28 mouse cellular contexts compared by ENCODE assay signal in the genomic region with DNA sequence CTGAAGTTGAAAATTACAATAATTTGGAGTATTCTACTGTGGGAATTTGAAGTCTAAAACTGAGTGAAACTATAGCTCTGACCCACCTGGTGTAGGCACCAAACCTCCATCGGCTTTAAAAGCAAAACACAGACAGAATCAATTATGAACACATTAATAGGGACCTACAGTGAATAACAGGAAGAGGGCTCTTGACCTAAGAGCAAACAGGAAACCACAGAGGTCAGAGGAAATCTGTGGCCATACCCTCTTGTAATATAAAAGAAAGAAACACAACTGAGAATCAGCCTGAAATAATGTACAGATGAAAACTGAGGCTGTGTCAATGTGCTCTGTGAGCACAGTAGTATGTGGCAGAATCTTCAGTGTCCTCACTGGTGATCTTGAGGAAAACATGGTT.
DNase-seq lines count a peak whose midpoint lies in the region; ATAC-seq and TF ChIP-seq lines count a peak whose summit lies in the region.
"Had no signal": no experiment of that assay in that cellular context is flagged by ENCODE, and none has a peak within 500 bp of the region (broad histone marks: within the 10 kb centered on the region; RNA-seq: fewer than 3 reads in every experiment).

No protein-coding gene starts in this region.

- no peak overlapping the region for H3K4me2 ChIP-seq in forebrain, postnatal 0 days (ENCODE audit: low read depth)
- no peak overlapping the region for H3K4me2 ChIP-seq in liver, embryonic 12.5 days
- no peak overlapping the region for H3K4me2 ChIP-seq in forebrain, embryonic 14.5 days (ENCODE audit: low read length)
- H3K4me2 ChIP-seq: embryonic facial prominence, embryonic 13.5 days; forebrain, embryonic 13.5 days; heart, embryonic 13.5 days; hindbrain, embryonic 12.5 days; limb, embryonic 15.5 days; liver, embryonic 15.5 days; lung, embryonic 15.5 days; midbrain, embryonic 12.5 days had no signal

- H3K9me3 ChIP-seq in forebrain, postnatal 0 days (ENCODE audit: low read length) = 0 out of 2 replicates have a peak, but pooled peaks cover 5% of the 10 kb centered on the region
- H3K9me3 ChIP-seq in liver, embryonic 12.5 days (replicated peaks) = no peaks in the 10 kb centered on the region; the same call in 1 of the 2 replicates
- H3K9me3 ChIP-seq in forebrain, embryonic 14.5 days (replicated peaks; ENCODE audit: control insufficient read depth, low read length) = peaks cover 2% of the 10 kb centered on the region; the same call in 1 of the 2 replicates
- H3K9me3 ChIP-seq: limb, embryonic 15.5 days; liver, embryonic 15.5 days had no signal

- WGBS in forebrain, postnatal 0 days = 69% methylated on average over 1 of the region's 1 CpGs
- 48% methylated on average over 1 of the region's 1 CpGs for WGBS in liver, embryonic 12.5 days (ENCODE audit: insufficient replicate concordance)
- 77% methylated on average over 1 of the region's 1 CpGs for WGBS in forebrain, embryonic 14.5 days

- peak; percentile 11 to 22 for DNase-seq in spleen, postnatal 36 days (ENCODE audit: low spot score in 2 of 2)
- DNase-seq in spleen, postnatal 14 days (ENCODE audit: low spot score in 2 of 2) = no peak
- DNase-seq in forebrain, postnatal 0 days = no peak
- DNase-seq in forebrain, embryonic 14.5 days (ENCODE audit: low spot score) = no peak
- no peak for DNase-seq in layer of hippocampus, postnatal 36 days
- DNase-seq: adrenal gland, postnatal 36 days; cerebellum, adult 18-20 months; cerebellum, postnatal 14 days; gastrocnemius, postnatal 10 days; heart, adult 18-20 months; heart, postnatal 14 days; kidney, adult 2 months; kidney, postnatal 10 days; left cerebral cortex, postnatal 4 days; retina, postnatal 1 day; thymus, adult 18-20 months; thymus, postnatal 36 days had no signal

- TF ChIP-seq CTCF in forebrain, postnatal 0 days (IDR thresholded peaks at IDR 0.05; ENCODE audit: low read depth) = no peak

- H3K27ac ChIP-seq in forebrain, postnatal 0 days (ENCODE audit: low read depth, low read length) = no peak overlapping the region
- no peak overlapping the region for H3K27ac ChIP-seq in liver, embryonic 12.5 days
- H3K27ac ChIP-seq in forebrain, embryonic 14.5 days (ENCODE audit: low read depth, low read length) = no peak overlapping the region
- H3K27ac ChIP-seq: embryonic facial prominence, embryonic 13.5 days; forebrain, embryonic 13.5 days; heart, embryonic 13.5 days; hindbrain, embryonic 12.5 days; limb, embryonic 15.5 days; liver, embryonic 15.5 days; lung, embryonic 15.5 days; midbrain, embryonic 12.5 days had no signal

- H3K36me3 ChIP-seq in forebrain, postnatal 0 days (ENCODE audit: insufficient read depth) = no peaks in the 10 kb centered on the region
- no peaks in the 10 kb centered on the region for H3K36me3 ChIP-seq in liver, embryonic 12.5 days
- H3K36me3 ChIP-seq in forebrain, embryonic 14.5 days (ENCODE audit: control insufficient read depth, insufficient read depth, low read length) = no peaks in the 10 kb centered on the region
- H3K36me3 ChIP-seq: embryonic facial prominence, embryonic 13.5 days; heart, embryonic 13.5 days; hindbrain, embryonic 12.5 days; limb, embryonic 15.5 days; liver, embryonic 15.5 days; lung, embryonic 15.5 days; midbrain, embryonic 12.5 days had no signal

- ATAC-seq in granulocyte monocyte progenitor cell, adult 5-6 weeks (replicated peaks; ENCODE audit: poor library complexity, severe bottlenecking) = peak; percentile 91
- ATAC-seq in megakaryocyte progenitor cell, adult 5-6 weeks (replicated peaks; ENCODE audit: poor library complexity) = peak; percentile 81
- ATAC-seq in forebrain, postnatal 0 days = no peak
- ATAC-seq in liver, embryonic 12.5 days = no peak
- ATAC-seq in forebrain, embryonic 14.5 days = no peak
- ATAC-seq: forebrain, embryonic 13.5 days had no signal

- H3K27me3 ChIP-seq in forebrain, postnatal 0 days (ENCODE audit: insufficient read depth, low read length) = no peaks in the 10 kb centered on the region
- H3K27me3 ChIP-seq in liver, embryonic 12.5 days (replicated peaks) = no peaks in the 10 kb centered on the region
- no peaks in the 10 kb centered on the region for H3K27me3 ChIP-seq in forebrain, embryonic 14.5 days (replicated peaks; ENCODE audit: control insufficient read depth, insufficient read depth, low read length)
- H3K27me3 ChIP-seq: embryonic facial prominence, embryonic 13.5 days; forebrain, embryonic 13.5 days; heart, embryonic 13.5 days; hindbrain, embryonic 12.5 days; limb, embryonic 15.5 days; liver, embryonic 15.5 days; lung, embryonic 15.5 days; midbrain, embryonic 12.5 days had no signal

- H3K4me1 ChIP-seq in forebrain, postnatal 0 days (ENCODE audit: insufficient read depth) = no peaks in the 10 kb centered on the region
- H3K4me1 ChIP-seq in liver, embryonic 12.5 days = no peaks in the 10 kb centered on the region
- no peaks in the 10 kb centered on the region for H3K4me1 ChIP-seq in forebrain, embryonic 14.5 days (ENCODE audit: control insufficient read depth, insufficient read depth, low read length)
- H3K4me1 ChIP-seq: embryonic facial prominence, embryonic 13.5 days; forebrain, embryonic 13.5 days; heart, embryonic 13.5 days; hindbrain, embryonic 12.5 days; limb, embryonic 15.5 days; liver, embryonic 15.5 days; lung, embryonic 15.5 days; midbrain, embryonic 12.5 days had no signal

- no peak overlapping the region for H3K9ac ChIP-seq in forebrain, postnatal 0 days
- H3K9ac ChIP-seq in liver, embryonic 12.5 days = no peak overlapping the region
- H3K9ac ChIP-seq in forebrain, embryonic 14.5 days (ENCODE audit: low read length) = no peak overlapping the region
- H3K9ac ChIP-seq: embryonic facial prominence, embryonic 13.5 days; forebrain, embryonic 13.5 days; heart, embryonic 13.5 days; hindbrain, embryonic 12.5 days; limb, embryonic 15.5 days; liver, embryonic 15.5 days; lung, embryonic 15.5 days; midbrain, embryonic 12.5 days had no signal

- H3K4me3 ChIP-seq in forebrain, postnatal 0 days (ENCODE audit: low read depth, low read length) = no peak overlapping the region
- no peak overlapping the region for H3K4me3 ChIP-seq in liver, embryonic 12.5 days
- no peak overlapping the region for H3K4me3 ChIP-seq in forebrain, embryonic 14.5 days (ENCODE audit: low read depth, low read length)
- H3K4me3 ChIP-seq: embryonic facial prominence, embryonic 13.5 days; forebrain, embryonic 13.5 days; heart, embryonic 13.5 days; hindbrain, embryonic 12.5 days; limb, embryonic 15.5 days; liver, embryonic 15.5 days; lung, embryonic 15.5 days; midbrain, embryonic 12.5 days had no signal

Comparison
In these comparisons a context has a peak if more than half of its experiments do, and no peak if none do; other contexts are left out.
1. DNase-seq: peak in spleen, postnatal 36 days (2 of 2); none in spleen, postnatal 14 days (0 of 2), forebrain, postnatal 0 days (single experiment), forebrain, embryonic 14.5 days (single experiment) and layer of hippocampus, postnatal 36 days (0 of 2).
2. ATAC-seq: peak in granulocyte monocyte progenitor cell, adult 5-6 weeks (single experiment) and megakaryocyte progenitor cell, adult 5-6 weeks (single experiment); none in forebrain, postnatal 0 days (single experiment), liver, embryonic 12.5 days (single experiment) and forebrain, embryonic 14.5 days (single experiment).